Mouse (Mus musculus): ENCODE results near the gene 1700012B07Rik. TPM values are rescaled to one million over a fixed set of nuclear protein-coding genes. Genes with fewer than 3 reads are reported as not detected.

The 1700012B07Rik gene
- polyA plus RNA-seq, 1 experiment from 2014 or later, result 0.59 TPM

- H3K4me3 ChIP-seq (ENCODE audit: low read depth, low read length), result no peak overlapping the region
- no peak overlapping the region for H3K27ac ChIP-seq (ENCODE audit: low read depth)
- ATAC-seq, result no peak
- DNase-seq, result no peak
- TF ChIP-seq EP300 (IDR thresholded peaks at IDR 0.05; ENCODE audit: low read depth), result no peak
- no peak for TF ChIP-seq CTCF (IDR thresholded peaks at IDR 0.05; ENCODE audit: low read depth)
- no peak overlapping the region for H3K9ac ChIP-seq (replicated peaks)
- no peaks in the 10 kb centered on the region for H3K27me3 ChIP-seq (ENCODE audit: insufficient read depth, low read length)
- no peaks in the 10 kb centered on the region for H3K36me3 ChIP-seq (replicated peaks; ENCODE audit: insufficient read depth, low read length)
- WGBS (ENCODE audit: insufficient replicate concordance), result 75% methylated on average over 5 of the region's 5 CpGs
- no peak overlapping the region for H3K4me2 ChIP-seq (ENCODE audit: low read depth, low read length)
- H3K4me1 ChIP-seq (ENCODE audit: insufficient read depth), result no peaks in the 10 kb centered on the region
- no peaks in the 10 kb centered on the region for H3K9me3 ChIP-seq (ENCODE audit: low read length)
Measured at GRCm38 (mm10) chr11:109785392-109785791, 42.5 kb downstream of the 1700012B07Rik start.

- no peak overlapping the region for H3K27ac ChIP-seq (ENCODE audit: low read depth)
- H3K27me3 ChIP-seq (ENCODE audit: insufficient read depth, low read length), result no peaks in the 10 kb centered on the region
- H3K9me3 ChIP-seq (ENCODE audit: low read length), result no peaks in the 10 kb centered on the region; the same call in 1 of the 2 replicates
- no peaks in the 10 kb centered on the region for H3K36me3 ChIP-seq (replicated peaks; ENCODE audit: insufficient read depth, low read length)
- DNase-seq (no peak), ATAC-seq (no peak)
- H3K4me3 ChIP-seq (ENCODE audit: low read depth, low read length), result no peak overlapping the region
- WGBS (ENCODE audit: insufficient replicate concordance), result 70% methylated on average over 1 of the region's 1 CpGs
- no peak overlapping the region for H3K4me2 ChIP-seq (ENCODE audit: low read depth, low read length)
- H3K9ac ChIP-seq (replicated peaks), result no peak overlapping the region
- no peaks in the 10 kb centered on the region for H3K4me1 ChIP-seq (ENCODE audit: insufficient read depth)
- TF ChIP-seq CTCF (IDR thresholded peaks at IDR 0.05; ENCODE audit: low read depth), result no peak
- TF ChIP-seq EP300 (IDR thresholded peaks at IDR 0.05; ENCODE audit: low read depth), result no peak
Measured at GRCm38 (mm10) chr11:109771381-109771780, 56.5 kb downstream of the 1700012B07Rik start.

GRCm38 (mm10) chr11:109770185-109770584 lies 57.7 kb downstream of the 1700012B07Rik start:
- H3K9me3 ChIP-seq (ENCODE audit: low read length), result no peaks in the 10 kb centered on the region; the same call in 1 of the 2 replicates
- TF ChIP-seq CTCF (IDR thresholded peaks at IDR 0.05; ENCODE audit: low read depth), result no peak
- no peak for TF ChIP-seq EP300 (IDR thresholded peaks at IDR 0.05; ENCODE audit: low read depth)
- no peak overlapping the region for H3K4me3 ChIP-seq (ENCODE audit: low read depth, low read length)
- H3K4me1 ChIP-seq (ENCODE audit: insufficient read depth), result no peaks in the 10 kb centered on the region
- ATAC-seq, result no peak
- no peaks in the 10 kb centered on the region for H3K36me3 ChIP-seq (replicated peaks; ENCODE audit: insufficient read depth, low read length)
- no peak overlapping the region for H3K9ac ChIP-seq (replicated peaks)
- WGBS (ENCODE audit: insufficient replicate concordance), result 82% methylated on average over 14 of the region's 14 CpGs
- no peak overlapping the region for H3K27ac ChIP-seq (ENCODE audit: low read depth)
- H3K27me3 ChIP-seq (ENCODE audit: insufficient read depth, low read length), result no peaks in the 10 kb centered on the region
- H3K4me2 ChIP-seq (ENCODE audit: low read depth, low read length), result no peak overlapping the region
- no peak for DNase-seq

GRCm38 (mm10) chr11:109769091-109769490 lies 58.8 kb downstream of the 1700012B07Rik start:
- Histone ChIP-seq H3K9me3 (ENCODE audit: low read length) (no peaks in the 10 kb centered on the region; the same call in 1 of the 2 replicates), H3K36me3 (replicated peaks; ENCODE audit: insufficient read depth, low read length) (no peaks in the 10 kb centered on the region), H3K9ac (replicated peaks) (no peak overlapping the region), H3K4me2 (ENCODE audit: low read depth, low read length) (no peak overlapping the region), H3K27me3 (ENCODE audit: insufficient read depth, low read length) (no peaks in the 10 kb centered on the region), H3K27ac (ENCODE audit: low read depth) (no peak overlapping the region), H3K4me3 (ENCODE audit: low read depth, low read length) (no peak overlapping the region), H3K4me1 (ENCODE audit: insufficient read depth) (no peaks in the 10 kb centered on the region)
- TF ChIP-seq CTCF (IDR thresholded peaks at IDR 0.05; ENCODE audit: low read depth) (no peak), EP300 (IDR thresholded peaks at IDR 0.05; ENCODE audit: low read depth) (no peak)
- 61% methylated on average over 5 of the region's 5 CpGs for WGBS (ENCODE audit: insufficient replicate concordance)
- ATAC-seq (no peak), DNase-seq (no peak)

- WGBS (ENCODE audit: insufficient replicate concordance), result 85% methylated on average over 7 of the region's 7 CpGs
- H3K4me1 ChIP-seq (ENCODE audit: insufficient read depth), result no peaks in the 10 kb centered on the region
- H3K9me3 ChIP-seq (ENCODE audit: low read length), result no peaks in the 10 kb centered on the region
- no peaks in the 10 kb centered on the region for H3K36me3 ChIP-seq (replicated peaks; ENCODE audit: insufficient read depth, low read length)
- H3K4me2 ChIP-seq (ENCODE audit: low read depth, low read length), result no peak overlapping the region
- TF ChIP-seq CTCF (IDR thresholded peaks at IDR 0.05; ENCODE audit: low read depth), result no peak
- H3K9ac ChIP-seq (replicated peaks), result no peak overlapping the region
- no peaks in the 10 kb centered on the region for H3K27me3 ChIP-seq (ENCODE audit: insufficient read depth, low read length)
- ATAC-seq (no peak), DNase-seq (no peak)
- no peak overlapping the region for H3K4me3 ChIP-seq (ENCODE audit: low read depth, low read length)
- H3K27ac ChIP-seq (ENCODE audit: low read depth), result no peak overlapping the region
Measured at GRCm38 (mm10) chr11:109760063-109760462, 67.8 kb downstream of the 1700012B07Rik start.

GRCm38 (mm10) chr11:109758616-109759215 lies 69.1 kb downstream of the 1700012B07Rik start:
- 68% methylated on average over 2 of the region's 2 CpGs for WGBS (ENCODE audit: insufficient replicate concordance)
- Histone ChIP-seq H3K4me1 (ENCODE audit: insufficient read depth) (no peaks in the 10 kb centered on the region), H3K4me2 (ENCODE audit: low read depth, low read length) (no peak overlapping the region), H3K27ac (ENCODE audit: low read depth) (no peak overlapping the region), H3K4me3 (ENCODE audit: low read depth, low read length) (no peak overlapping the region), H3K27me3 (ENCODE audit: insufficient read depth, low read length) (no peaks in the 10 kb centered on the region), H3K9ac (replicated peaks) (no peak overlapping the region), H3K36me3 (replicated peaks; ENCODE audit: insufficient read depth, low read length) (no peaks in the 10 kb centered on the region), H3K9me3 (ENCODE audit: low read length) (no peaks in the 10 kb centered on the region)
- TF ChIP-seq CTCF (IDR thresholded peaks at IDR 0.05; ENCODE audit: low read depth), result no peak
- TF ChIP-seq EP300 (IDR thresholded peaks at IDR 0.05; ENCODE audit: low read depth), result no peak
- DNase-seq, result no peak
- no peak for ATAC-seq

Measured in liver, postnatal 0 days (tissue).